Mouse (Mus musculus) thymus, adult 2 months (tissue): Measurements from ENCODE around the gene Mgmt. TPM values are rescaled to one million over a fixed set of nuclear protein-coding genes. Genes with fewer than 3 reads are reported as not detected.
A peak's percentile ranks its signal among the peaks of the same experiment; 100 is the strongest.

Experiments used
- DNase-seq: peaks from one replicate; pipeline ENCODE4 v3.0.0; 2021
- H3K27ac ChIP-seq: fragments of 200-500 bp; 2 replicates; pipeline ENCODE4 v1.5.1; 2012; ENCODE audit warnings: low read length, control low read depth; ENCODE audit not compliant: control insufficient read depth, insufficient read depth
- H3K27me3 ChIP-seq: fragments of 200-500 bp; 2 replicates; pipeline ENCODE4 v1.6.1; 2012; ENCODE audit warnings: mild to moderate bottlenecking, low read length, moderate library complexity, mixed read lengths; ENCODE audit not compliant: control insufficient read depth, insufficient read depth
- H3K36me3 ChIP-seq: fragments of 200-500 bp; 2 replicates; pipeline ENCODE4 v1.6.1; 2012; ENCODE audit warnings: mild to moderate bottlenecking, low read length, moderate library complexity; ENCODE audit not compliant: control insufficient read depth, insufficient read depth
- H3K4me1 ChIP-seq: fragments of 200-500 bp; replicated peaks from 2 replicates; pipeline ENCODE4 v1.6.1; 2012; ENCODE audit warnings: low read length; ENCODE audit not compliant: control insufficient read depth, insufficient read depth
- H3K4me3 ChIP-seq: fragments of 200-500 bp; 2 replicates; pipeline ENCODE4 v1.5.1; 2012; ENCODE audit warnings: mild to moderate bottlenecking, low read length, control low read depth, moderate library complexity; ENCODE audit not compliant: control insufficient read depth, insufficient read depth
- CTCF ChIP-seq: fragments of 200-500 bp; IDR thresholded peaks from 2 replicates; pipeline ENCODE4 v1.5.1; 2012; ENCODE audit warnings: mild to moderate bottlenecking, control low read depth, low read length, moderate library complexity, borderline replicate concordance; ENCODE audit not compliant: control insufficient read depth, poor library complexity, insufficient read depth; ENCODE audit errors: extremely low read depth
- POLR2A ChIP-seq: fragments of 200-500 bp; IDR thresholded peaks from 2 replicates; pipeline ENCODE4 v1.6.1; 2012; ENCODE audit warnings: mild to moderate bottlenecking, low read length, control low read depth, moderate library complexity; ENCODE audit not compliant: control insufficient read depth, poor library complexity, insufficient read depth; ENCODE audit errors: extremely low read depth
- WGBS: fragments of 180-500 bp; shearing (Covaris S2); methylation state at CpG from one replicate; pipeline ENCODE4 v1.1.7; 2018; 5-methylcytosine and 5-hydroxymethylcytosine counted together
- polyA plus RNA-seq: library from polyadenylated mRNA; depleted of rRNA; stranded (reverse); fragments of >200 nt; gene quantifications from 2 replicates; pipeline ENCODE4 v1.2.3, GENCODE M21; 2012

Gene Mgmt
- polyA plus RNA-seq, 1 experiment: 2.9 TPM

DNA sequence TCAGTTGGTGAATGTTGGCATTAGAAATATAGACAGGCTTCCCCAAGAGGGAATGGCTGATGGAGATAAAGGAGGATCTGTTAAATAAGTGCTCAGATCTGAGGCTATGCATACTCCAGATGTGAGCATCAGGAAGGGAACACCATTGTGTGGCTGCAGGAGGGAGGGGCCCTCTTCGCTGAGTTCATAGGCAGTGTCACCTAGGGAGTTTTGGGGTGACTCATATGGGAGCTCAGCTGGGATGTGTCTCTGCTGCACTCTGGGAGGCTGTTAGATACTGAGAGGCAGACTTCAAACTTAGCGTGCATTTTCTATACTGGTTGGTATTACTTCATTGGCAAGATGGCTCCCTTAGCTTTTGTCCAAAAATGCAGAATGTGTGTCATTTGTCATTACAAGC lies 48.0 kb downstream of the Mgmt start:
- Histone ChIP-seq H3K27me3 (no peaks in the 10 kb centered on the region), H3K27ac (no peak overlapping the region), H3K36me3 (no peaks in the 10 kb centered on the region), H3K4me3 (no peak overlapping the region), H3K4me1 (no peaks in the 10 kb centered on the region)
- DNase-seq: no peak
- WGBS: 94% methylated on average over 2 of the region's 2 CpGs
- TF ChIP-seq POLR2A (no peak), CTCF (no peak)

DNA sequence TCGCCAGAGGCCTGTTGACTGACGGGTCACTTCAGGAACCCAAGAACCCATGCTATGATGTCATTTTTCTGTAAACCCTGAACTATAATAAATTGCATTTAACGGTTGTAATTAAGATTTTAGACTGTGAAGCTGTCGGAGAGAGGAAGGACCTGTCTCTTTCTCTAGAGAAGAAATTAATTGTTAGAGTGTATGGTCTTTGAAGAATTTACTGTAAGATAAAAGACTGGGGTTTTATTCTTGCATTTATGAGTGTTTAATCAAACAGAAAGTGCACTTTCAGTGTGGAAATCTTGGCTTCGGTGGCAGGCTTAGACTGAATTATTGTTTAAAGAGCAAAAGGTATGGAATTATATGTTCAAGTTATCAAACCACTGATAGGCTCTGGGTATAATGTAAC lies 49.5 kb downstream of the Mgmt start:
- no peaks in the 10 kb centered on the region for H3K36me3 ChIP-seq
- H3K27ac ChIP-seq: no peak overlapping the region
- 97% methylated on average over 5 of the region's 5 CpGs for WGBS
- no peak for TF ChIP-seq POLR2A
- DNase-seq: no peak
- H3K4me1 ChIP-seq: no peaks in the 10 kb centered on the region
- H3K4me3 ChIP-seq: no peak overlapping the region
- H3K27me3 ChIP-seq: no peaks in the 10 kb centered on the region

DNA sequence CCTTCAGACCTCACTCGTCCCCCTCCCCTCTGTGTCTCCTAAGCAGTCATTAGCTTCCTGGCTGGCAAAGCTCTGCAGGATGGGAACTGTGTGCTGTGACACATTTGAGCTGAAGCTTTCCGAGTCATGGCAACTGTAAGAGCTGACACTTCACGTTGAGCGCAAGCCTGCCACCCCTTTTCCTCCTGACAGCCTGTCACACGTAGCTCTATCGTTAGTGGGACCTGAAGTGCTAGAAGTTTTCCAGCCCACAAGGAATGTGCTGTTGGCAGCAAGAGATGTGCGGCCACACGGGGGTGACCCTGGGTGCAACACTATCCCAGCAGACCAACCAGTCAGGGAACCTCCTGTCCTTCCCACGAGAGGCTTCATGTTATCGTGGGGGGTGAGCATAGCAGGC lies 51.3 kb downstream of the Mgmt start:
- Histone ChIP-seq H3K4me3 (no peak overlapping the region), H3K27ac (no peak overlapping the region), H3K4me1 (no peaks in the 10 kb centered on the region), H3K27me3 (no peaks in the 10 kb centered on the region), H3K36me3 (no peaks in the 10 kb centered on the region)
- no peak for DNase-seq
- no peak for TF ChIP-seq POLR2A
- TF ChIP-seq CTCF: no peak
- 93% methylated on average over 10 of the region's 10 CpGs for WGBS

DNA sequence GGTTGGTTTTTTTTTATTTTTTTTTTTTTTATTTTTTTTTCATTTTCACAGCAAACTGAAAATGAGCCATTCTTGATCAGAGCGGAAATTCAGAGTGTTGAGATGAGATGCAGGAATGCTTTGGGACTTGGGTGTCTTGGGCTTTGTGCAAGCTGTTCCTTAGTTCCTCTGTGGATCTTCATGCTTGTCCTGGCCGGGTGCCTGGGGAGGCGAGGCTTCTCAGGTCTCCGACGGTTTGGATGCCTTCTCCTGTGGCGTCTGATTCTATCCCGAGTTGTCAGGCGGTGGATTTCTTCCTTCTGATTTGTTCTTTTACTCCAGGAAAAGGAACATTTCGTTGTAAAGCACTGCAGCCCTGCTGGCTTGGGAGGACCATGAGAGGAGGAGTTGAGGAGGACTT lies 51.7 kb downstream of the Mgmt start:
- no peaks in the 10 kb centered on the region for H3K4me1 ChIP-seq
- H3K4me3 ChIP-seq: no peak overlapping the region
- H3K27me3 ChIP-seq: no peaks in the 10 kb centered on the region
- H3K36me3 ChIP-seq: no peaks in the 10 kb centered on the region
- no peak for TF ChIP-seq CTCF
- no peak for TF ChIP-seq POLR2A
- H3K27ac ChIP-seq: no peak overlapping the region
- DNase-seq: no peak
- WGBS: 94% methylated on average over 9 of the region's 9 CpGs

DNA sequence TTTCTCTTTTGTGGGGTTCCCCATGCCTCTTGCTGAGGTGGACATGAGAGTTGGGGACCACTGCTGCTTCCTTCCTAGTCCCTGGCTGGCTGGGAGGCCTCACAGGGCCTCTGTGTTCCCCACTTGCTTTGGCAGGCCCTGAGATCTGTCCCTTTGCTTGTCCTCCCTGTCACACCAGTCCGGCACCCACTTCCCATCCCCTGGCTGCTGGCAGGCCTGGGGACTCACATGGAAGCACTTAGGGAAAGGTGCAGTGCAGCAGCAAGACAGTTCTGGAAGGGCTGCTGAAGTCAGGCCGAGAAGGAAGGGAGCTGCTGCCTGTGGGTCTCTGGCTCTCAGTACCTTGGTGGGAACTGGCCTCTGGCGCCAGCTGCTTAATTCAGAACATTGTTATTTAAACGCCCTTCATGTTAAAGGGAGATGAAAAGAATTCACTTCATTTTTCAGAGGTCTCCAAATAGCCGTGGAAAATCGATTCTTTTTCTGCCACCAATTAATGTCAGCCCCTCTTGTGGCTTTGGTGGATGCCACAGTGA lies 53.9 kb downstream of the Mgmt start:
- 93% methylated on average over 6 of the region's 6 CpGs for WGBS
- TF ChIP-seq CTCF (no peak), POLR2A (no peak)
- no peak for DNase-seq
- H3K27ac ChIP-seq: no peak overlapping the region
- peaks cover 2% of the 10 kb centered on the region; the same call in 1 of the 2 replicates for H3K4me1 ChIP-seq
- no peaks in the 10 kb centered on the region for H3K36me3 ChIP-seq
- no peak overlapping the region for H3K4me3 ChIP-seq
- no peaks in the 10 kb centered on the region for H3K27me3 ChIP-seq

DNA sequence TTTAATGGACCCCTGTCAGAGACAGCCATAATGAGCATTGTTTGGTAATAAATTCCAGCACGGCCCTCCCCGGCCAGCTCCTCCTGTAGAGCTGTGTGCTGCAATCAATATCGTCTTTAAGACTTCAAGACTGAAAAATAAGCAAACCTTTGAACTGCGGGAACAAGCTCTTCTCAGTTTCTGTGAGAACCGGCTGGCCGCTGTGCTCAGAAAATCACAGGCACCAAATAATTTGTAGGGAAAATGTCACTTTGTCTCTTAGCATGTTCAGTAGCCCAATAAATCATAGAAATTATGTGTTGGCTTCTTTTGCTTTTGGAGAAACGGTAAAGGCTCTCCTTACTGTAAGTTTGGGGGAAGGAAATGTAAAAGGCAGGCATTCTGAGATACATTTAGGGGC lies 58.2 kb downstream of the Mgmt start:
- no peak for DNase-seq
- Histone ChIP-seq H3K27me3 (no peaks in the 10 kb centered on the region), H3K4me3 (no peak overlapping the region), H3K36me3 (no peaks in the 10 kb centered on the region), H3K4me1 (peaks cover 3% of the 10 kb centered on the region; the same call in 1 of the 2 replicates), H3K27ac (no peak overlapping the region)
- WGBS: 87% methylated on average over 7 of the region's 7 CpGs
- TF ChIP-seq POLR2A (no peak), CTCF (no peak)

DNA sequence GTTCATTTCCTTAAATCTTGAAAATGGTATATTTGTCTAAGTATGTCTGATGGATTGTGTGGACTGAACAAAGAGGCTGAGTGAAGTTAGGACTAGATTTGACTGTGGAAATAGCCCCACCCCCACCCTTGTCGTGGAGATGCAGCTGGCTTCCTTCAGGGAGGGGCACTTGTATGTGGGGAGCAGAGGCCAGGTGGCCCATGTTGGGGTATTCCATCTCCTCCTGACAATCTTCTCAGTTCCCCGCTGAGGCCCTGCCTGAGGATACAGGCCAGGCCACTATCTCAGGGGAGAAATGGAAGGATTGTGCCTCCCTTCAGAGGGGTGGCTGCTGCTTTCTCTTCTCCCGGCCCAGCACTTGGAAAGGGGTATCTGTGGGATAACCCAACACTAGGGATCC lies 58.8 kb downstream of the Mgmt start:
- peaks cover 3% of the 10 kb centered on the region; the same call in 1 of the 2 replicates for H3K4me1 ChIP-seq
- peak; percentile 25 for DNase-seq
- no peak overlapping the region for H3K4me3 ChIP-seq
- no peak for TF ChIP-seq CTCF
- TF ChIP-seq POLR2A: no peak
- no peaks in the 10 kb centered on the region for H3K27me3 ChIP-seq
- no peak overlapping the region for H3K27ac ChIP-seq
- H3K36me3 ChIP-seq: no peaks in the 10 kb centered on the region
- 42% methylated on average over 3 of the region's 3 CpGs for WGBS
